Mouse (Mus musculus) forebrain, embryonic 14.5 days (tissue): ENCODE data around the gene Tfrc. TPM values are rescaled to one million over a fixed set of nuclear protein-coding genes. Genes with fewer than 3 reads are reported as not detected.

Source experiments
- polyA plus RNA-seq: library from polyadenylated mRNA; unstranded; fragments of >200 nt; fragmentation: Nextera tagmentation; extraction: Ambion mirVana; gene quantifications from 2 replicates; pipeline ENCODE4 v1.2.1, GENCODE M21; 2014

The Tfrc gene
- polyA plus RNA-seq, 1 experiment from 2014 or later = 56.0 TPM

Other genes with a start within 250 kb of the Tfrc start
- not detected in 2 replicates for gene Tm4sf19, start 208.4 kb upstream of the Tfrc start, polyA plus RNA-seq
- 38.6 and 42.6 TPM in 2 replicates for gene Tctex1d2, start 189.2 kb upstream of the Tfrc start, polyA plus RNA-seq
- 45.3 and 53.8 TPM in 2 replicates for gene Pcyt1a, start 178.0 kb upstream of the Tfrc start, polyA plus RNA-seq
- gene Slc51a, start 121.0 kb upstream of the Tfrc start, polyA plus RNA-seq = 0.20 and 0.21 TPM in 2 replicates
- not detected in 2 replicates for gene Zdhhc19, start 112.7 kb upstream of the Tfrc start, polyA plus RNA-seq
- 11.2 and 13.1 TPM in 2 replicates for gene Tnk2, start 35.0 kb downstream of the Tfrc start, polyA plus RNA-seq
- not detected in 2 replicates for gene Muc4, start 127.0 kb downstream of the Tfrc start, polyA plus RNA-seq
- gene Muc20, start 188.5 kb downstream of the Tfrc start, polyA plus RNA-seq = not detected in 2 replicates
- not detected in 2 replicates for gene Smbd1, start 201.6 kb downstream of the Tfrc start, polyA plus RNA-seq